Mouse (Mus musculus) CD4-positive, CD25-positive, alpha-beta regulatory T cell, adult 4 months (primary cell): ENCODE results near the gene Tmem199. TPM values are rescaled to one million over a fixed set of nuclear protein-coding genes. Genes with fewer than 3 reads are reported as not detected.
A peak's percentile ranks its signal among the peaks of the same experiment; 100 is the strongest.

Experiments
- ATAC-seq: one replicate; pipeline ENCODE4 v1.8.0; 2017
- polyA plus RNA-seq, 2 experiments: library from polyadenylated mRNA; unstranded; fragments of 100-300 nt; shearing (Covaris generic); gene quantifications; one replicate each; pipeline ENCODE4 v1.2.1; 2017

Tmem199 gene
- polyA plus RNA-seq, 2 experiments from 2014 or later: 51.4 to 71.8 TPM

DNA sequence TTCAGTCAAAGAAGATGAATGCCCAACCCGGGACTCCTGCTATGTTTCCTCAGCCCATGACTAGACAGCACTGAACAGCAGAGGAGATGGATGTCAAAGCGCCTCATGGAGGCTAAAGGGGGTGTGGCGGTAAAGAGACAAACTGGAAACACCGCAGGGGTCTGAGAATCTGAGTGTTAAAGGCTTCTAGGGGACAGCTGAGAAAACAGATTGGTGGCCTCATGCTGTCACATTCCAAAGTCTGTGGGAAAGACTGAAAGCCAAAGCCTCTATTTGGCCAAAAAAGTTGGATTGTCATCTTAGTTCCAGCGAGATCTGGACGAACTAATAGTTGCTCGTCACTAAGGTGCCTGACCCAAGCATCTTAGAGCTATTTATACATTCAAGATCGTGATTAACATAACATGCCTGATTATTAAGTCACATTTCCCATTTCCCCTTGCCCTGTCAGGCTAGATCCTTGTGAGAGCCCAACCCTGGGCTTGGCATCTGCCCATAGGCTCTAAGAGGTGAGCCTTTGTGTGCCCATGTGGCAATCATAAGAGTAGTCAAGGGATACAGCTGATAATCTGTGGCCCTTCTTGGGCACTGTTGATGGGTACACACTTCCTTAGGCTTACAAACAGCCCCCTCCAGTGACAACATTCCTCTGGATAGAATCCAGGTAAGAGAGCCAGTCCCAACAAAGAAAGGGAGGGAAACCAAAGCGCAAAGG, 11.4 kb upstream of the Tmem199 start:
- no peak for ATAC-seq

DNA sequence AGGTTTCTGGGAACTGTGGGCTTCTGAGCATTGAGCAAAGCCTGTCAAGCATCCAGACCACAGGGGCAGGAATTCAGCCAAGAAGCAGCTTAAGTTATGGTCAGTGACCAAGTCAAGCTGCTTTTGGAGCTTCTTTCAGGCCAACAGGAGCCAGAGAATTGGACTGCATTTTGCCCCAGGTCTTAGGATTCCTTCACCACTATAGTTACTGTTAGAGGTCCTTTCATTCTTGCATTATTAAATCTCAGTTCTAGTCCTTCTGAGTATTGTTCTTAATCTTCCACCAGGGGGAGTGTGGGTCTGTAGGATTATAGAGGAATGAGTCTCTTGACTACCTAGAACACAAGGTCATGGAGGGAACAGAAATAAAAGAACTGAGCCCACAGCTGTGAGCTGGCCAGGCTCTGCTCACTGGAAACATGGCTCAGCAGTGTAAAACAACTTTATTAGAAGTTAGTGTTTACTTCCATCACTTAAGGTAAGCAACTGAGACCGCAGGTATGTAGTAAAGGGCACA, 10.6 kb upstream of the Tmem199 start:
- ATAC-seq: peak; percentile 51

DNA sequence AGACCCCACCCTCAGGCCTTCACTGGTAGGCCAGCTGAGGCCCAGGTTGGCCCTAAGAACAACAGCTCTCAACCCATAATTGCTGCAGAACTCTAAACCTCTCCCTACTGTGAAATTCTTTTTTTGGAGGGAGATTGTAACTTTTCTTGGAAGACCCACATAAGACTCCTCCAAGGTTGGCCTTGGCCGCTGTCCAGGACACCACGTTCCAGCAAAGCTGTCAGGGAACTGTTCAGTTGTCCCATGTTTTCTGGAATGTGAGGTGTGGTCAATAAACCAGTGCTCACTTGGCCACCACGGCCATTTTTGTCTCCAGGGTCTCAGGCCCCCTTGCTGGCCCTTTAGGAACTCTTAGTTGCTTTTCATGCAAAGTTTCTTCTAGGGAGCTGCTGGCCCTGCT, 9.9 kb upstream of the Tmem199 start:
- ATAC-seq: no peak

DNA sequence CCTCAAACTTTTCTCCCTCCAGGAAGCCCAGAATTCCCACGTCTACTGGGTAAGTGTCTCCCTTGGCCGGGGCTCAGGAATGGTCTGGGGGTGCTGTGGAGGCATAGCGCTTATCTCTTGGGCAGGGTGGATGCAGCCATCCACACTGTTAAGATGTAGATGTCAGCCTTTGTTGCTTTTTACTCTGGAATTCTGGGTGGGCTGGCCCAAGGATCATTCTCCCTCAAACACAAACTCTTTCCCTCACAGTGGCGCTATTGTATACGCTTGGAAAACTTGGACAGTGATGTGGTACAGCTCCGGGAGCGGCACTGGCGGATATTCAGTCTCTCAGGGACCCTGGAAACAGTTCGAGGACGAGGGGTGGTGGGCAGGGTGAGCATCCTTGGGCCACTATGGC, 7.0 kb upstream of the Tmem199 start:
- no peak for ATAC-seq

DNA sequence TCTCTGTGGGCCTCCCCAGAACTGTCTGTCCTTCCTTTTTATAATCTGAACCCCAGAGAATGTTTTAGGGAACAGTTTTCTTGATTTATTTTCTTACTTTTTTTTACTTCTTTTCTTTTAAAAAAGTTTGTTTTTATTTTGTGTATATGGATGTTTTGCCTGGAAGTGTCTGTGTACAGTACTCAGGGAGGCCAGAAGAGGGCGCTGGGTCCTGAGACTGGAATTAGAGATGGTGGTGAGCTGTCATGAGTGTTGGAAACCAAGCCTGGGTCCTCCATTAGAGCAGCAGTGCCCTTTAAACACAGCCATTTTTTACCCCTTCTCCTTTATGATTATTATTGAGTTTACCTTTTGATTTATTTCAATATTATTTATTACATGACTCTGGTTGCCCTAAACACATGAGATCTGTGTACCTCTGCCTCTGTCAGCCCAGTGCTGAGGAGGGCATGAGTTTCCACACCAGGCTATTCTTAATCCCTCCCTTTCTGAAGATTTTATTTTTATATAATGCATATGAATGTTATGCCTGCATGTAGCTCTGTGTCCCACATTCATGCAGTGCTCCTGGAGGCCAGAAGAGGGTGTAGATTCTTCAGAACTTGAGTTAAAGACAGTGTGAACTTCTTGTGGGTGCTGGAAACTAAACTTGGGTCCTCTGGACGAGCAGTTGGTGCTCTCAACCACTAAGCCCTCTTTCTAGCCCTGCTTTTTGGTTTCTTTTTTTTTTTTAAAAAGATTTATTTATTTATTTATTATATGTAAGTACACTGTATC, 3.8 kb upstream of the Tmem199 start:
- no peak for ATAC-seq

DNA sequence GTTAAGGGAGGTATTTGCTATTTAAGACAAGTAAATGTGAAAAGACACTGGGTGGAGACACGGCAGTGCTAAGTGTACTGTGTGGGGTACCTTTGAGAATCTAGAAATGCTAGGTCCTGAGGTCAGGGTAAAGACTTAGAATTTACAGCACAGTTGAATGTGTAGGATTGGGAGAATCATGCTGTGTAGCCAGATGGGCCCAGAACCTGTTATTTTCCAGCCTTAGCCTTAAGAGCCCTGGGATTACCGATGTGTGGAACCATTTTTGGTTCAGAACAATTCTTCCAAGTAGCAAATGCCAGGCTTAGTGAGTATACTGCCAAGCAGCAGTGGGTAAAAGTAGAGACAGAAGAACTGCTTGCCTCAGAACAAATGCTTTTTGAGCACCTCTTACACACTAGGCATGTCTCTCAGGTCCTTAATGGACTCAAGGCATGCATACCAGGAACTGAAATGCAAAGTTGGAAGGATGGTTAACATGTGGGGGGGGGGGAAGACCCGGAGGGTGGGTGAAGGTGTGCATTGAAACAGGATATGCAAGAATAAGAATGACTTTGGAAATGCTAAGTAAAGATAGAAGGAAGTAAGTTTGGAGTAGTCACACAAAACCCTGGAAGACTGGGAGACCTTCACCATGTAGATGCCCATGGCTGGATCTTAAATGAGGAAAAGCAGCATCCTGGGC, 1.3 kb upstream of the Tmem199 start:
- ATAC-seq: no peak

DNA sequence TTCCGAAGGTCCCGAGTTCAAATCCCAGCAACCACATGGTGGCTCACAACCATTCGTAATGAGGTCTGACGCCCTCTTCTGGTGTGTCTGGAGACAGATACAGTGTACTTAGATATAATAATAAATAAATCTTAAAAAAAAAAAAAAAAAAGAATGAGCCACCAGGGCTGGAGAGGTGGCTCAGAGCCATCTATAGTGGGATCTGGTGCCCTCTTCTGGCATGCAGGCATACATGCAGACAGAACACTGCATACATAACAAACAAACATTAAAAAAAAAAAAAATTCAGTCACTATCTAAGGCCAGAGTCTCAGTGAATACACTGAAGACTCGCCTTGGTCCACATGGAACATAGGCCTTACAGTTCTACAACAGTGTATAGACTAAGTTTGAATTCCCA, 2.8 kb downstream of the Tmem199 start:
- ATAC-seq: no peak

DNA sequence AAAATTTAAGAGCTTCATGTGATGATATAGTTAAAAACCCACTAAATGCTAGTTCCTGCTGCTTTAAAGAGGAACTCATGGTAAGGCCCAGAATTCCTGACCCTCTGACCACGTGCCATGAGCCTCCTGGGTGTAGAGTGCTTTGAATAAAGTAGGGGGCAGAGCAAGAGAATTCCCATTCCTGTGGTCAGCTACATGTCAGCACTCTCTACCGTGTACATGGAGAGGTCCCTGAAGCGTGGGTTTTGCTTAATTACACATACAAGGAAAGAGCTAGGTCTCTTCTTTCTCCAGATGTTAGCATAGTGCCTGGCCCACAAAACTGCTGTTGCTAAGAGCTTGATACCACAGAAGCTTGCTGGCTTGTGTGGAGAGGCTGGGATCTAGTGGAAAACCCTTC, 6.5 kb downstream of the Tmem199 start:
- no peak for ATAC-seq

DNA sequence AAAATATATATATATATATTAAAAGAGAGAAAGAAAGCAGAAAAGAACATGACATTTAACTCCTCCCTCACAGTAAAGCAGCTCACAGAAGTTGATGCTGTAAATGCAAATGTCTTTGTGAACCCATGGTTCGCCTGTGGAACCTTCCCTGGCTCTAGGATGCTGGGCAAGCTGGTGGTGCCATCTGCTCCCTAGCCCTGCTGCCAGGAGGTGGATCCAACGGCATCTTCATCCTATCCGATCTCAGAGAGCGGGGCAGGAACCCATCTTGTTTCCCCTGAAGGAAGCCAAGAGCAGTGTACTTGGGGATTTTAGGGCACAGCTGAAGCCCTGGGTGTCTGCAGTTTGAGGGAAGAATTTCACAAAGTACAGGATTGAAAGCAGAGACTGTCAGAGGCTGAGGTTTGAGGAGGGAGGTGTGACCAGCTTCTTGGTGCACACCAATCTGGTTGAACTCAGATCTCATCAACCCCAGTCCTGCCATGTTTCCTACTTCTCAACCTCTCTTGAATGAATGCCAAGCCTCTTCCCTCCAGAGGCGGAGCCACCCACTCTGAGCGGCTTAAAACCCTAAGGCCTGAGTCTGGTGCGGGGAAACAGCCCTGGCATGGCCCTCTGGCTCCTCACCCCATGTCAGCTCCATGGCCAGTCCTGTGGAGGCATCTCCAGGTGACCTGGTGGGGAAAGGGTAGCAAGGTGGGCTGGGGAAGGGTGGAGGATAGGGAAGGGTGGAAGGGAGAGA, 8.9 kb downstream of the Tmem199 start, which contains the start of gene Sebox:
TSS of gene Sebox (plus strand) at position 539 of the 742 bp plus-strand sequence.
- no peak for ATAC-seq

DNA sequence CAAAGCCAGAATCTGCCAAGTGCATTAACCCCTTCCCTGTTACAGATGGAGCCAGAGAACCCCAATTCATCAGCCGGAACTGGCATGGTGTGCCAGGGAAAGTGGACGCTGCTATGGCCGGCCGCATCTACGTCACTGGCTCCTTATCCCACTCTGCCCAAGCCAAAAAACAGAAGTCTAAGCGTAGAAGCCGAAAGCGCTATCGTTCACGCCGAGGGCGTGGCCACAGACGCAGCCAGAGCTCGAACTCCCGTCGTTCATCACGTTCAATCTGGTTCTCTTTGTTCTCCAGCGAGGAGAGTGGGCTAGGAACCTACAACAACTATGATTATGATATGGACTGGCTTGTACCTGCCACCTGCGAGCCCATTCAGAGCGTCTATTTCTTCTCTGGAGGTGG, 10.4 kb downstream of the Tmem199 start:
- ATAC-seq: no peak

DNA sequence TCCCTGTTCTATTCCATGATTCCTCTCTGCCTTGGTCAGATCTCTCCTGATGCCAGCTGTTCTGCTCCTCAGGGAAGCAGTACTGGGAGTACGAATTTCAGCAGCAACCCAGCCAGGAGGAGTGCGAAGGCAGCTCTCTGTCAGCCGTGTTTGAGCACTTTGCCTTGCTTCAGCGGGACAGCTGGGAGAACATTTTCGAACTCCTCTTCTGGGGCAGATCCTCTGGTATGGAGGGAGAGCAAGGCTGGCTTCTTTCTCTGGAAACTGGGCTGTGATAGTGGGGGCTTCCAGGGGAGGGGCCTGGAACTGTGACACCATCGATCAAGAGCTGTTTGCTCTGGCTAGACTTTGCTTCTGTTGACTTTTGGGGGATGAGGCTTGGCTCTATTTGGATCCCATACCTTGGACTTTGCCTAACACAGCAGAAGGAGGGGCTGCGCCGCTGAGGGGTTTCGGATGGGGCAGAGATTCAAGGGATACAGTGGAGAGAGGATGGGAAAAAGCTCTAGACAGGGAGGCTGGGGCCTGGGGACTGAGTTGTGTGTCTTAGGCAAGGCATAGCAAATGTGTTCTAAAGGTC, 11.3 kb downstream of the Tmem199 start:
- no peak for ATAC-seq

DNA sequence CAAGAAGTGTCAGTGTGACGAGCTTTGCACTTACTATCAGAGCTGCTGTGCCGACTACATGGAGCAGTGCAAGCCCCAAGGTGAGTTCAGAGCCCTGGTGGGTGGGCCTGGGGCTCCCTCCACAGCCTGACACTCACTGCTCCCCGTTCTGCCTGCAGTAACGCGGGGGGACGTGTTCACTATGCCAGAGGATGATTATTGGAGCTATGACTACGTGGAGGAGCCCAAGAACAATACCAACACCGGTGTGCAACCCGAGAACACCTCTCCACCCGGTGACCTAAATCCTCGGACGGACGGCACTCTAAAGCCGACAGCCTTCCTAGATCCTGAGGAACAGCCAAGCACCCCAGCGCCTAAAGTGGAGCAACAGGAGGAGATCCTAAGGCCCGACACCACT, 12.4 kb downstream of the Tmem199 start:
- no peak for ATAC-seq

DNA sequence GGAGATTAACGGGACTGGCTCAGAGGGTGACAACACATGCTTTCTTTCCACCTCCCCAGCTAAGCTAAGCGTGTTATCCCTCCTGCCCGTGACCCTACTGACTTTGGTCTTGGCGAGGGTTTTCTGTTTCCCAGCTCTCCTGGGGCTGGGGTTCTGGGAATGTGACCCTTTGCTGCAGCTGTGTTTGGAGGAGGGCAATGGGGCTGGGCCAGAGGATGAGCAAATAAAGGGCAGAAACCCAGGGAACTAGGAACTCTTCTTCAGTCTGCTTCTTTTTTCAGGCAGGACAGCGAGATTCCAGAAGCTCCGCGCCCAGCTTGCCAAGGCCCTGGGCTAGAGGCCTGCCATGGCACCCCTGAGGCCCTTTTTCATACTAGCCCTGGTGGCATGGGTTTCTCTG, 13.0 kb downstream of the Tmem199 start, which contains the start of gene Vtn:
TSS of gene Vtn (plus strand) at position 88 of the 400 bp plus-strand sequence.
- ATAC-seq: no peak

DNA sequence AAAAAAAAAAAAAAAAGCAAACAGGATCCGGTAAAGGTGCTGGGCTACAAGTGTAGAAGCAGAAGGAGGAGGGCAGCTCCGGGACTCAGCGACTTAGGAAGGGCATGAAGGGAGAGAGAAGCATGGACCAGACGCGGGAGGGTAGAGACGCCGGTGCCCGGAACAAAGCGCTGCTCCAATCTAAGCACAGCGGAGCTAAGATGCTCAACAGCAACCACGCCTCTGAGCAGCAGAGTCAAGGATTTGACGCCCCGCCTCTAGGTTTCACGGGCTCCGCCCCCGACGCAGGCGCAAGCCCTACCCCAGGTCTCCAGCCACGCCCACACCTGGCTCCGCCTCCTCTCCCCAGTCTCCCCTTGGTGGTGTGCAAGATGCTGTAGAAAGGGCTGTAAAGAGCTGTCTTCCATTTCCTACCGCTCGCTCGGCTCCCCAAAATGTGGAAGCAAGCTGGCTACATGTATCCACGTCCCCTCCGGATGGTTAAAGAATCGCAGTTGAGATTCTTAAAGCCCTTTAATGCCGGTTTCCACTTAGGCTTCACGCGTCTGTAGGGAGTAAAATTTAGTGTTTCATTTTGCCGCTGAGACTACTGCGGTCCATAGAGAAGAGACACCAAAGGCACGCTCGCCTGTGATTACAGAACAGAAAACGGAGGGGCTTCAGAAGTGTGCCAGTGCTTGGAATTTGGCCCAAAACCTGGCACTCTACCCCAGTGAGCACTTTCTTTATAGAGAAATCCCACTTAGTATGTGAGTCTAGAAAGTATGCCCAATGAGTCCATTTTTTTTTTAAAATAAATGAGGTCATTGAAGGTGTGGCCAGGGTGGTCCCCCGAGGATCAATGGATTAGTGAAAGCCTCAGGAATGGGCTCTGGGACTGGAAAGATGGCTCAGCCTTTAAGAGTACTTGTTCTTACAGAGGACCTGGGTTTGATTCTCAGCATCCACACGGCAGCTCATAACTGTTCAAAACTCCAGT, 14.1 kb downstream of the Tmem199 start, which contains the start of gene Sarm1:
TSS of gene Sarm1 (minus strand) at position 211 of the 979 bp plus-strand sequence.
- ATAC-seq: peak; percentile 99

DNA sequence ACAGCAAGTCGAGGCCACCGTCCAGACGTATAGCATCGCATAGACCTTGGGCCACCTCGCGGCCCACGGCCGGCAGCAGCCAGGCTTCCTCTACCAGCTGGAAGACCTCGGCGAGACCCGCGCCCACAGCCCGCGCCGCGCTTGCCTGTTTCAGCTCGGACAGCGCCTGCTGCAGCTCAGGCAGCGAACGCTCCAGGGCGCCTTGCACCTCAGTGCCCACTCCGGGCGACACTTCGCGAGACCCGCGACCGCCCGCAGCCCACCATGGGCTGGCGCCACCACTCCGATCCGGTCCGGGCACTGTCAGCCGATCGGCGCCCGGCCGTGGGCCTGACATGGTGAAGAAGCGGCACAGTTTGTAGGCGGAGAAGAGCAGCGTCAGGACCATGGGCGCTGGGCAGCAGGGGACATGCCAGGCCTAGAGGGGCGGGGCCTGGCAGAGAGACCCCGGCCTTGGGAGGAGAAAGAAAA, 14.9 kb downstream of the Tmem199 start:
- ATAC-seq: no peak

DNA sequence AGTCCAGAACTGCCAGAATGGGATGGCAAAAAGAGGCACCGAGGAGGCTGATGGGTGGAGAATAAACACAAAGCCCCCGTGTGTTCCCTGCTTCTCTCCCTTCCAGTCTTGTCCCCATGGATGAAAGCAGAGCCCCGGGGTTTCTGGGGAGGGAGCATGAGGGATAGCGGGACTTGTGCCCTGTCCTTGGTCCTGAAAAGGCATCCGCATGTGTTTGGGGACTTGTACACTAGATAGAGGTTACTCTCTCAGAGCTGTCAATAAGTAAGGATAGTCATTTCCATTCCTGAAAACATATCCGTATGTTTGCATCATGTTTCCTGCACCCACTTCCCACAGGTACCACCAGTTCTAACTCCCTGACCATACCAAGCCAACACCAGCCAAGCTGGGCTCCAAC, 16.1 kb downstream of the Tmem199 start:
- no peak for ATAC-seq

DNA sequence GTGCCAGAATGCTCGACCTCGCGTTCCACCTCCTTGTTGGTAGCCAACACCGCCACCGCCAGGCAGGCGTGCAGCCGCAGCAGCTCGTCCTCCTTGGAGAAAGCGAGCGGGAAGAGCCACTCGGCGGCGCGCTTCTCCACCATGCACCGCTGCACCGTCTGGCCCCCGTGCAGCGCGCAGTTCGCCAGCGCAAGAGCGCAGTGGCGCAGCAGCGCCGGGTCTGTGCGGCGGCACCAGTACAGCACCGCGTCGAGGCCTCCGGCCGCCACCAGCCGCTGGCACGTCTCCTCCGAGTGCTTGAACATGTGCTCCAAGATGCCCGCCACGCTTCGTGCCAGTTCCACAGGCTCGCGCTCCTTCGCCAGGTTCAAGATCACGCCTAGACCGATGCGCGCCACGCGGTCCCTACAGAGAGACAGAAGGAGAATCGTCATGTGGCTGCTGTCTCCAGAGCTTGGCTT, 21.2 kb downstream of the Tmem199 start:
- no peak for ATAC-seq

DNA sequence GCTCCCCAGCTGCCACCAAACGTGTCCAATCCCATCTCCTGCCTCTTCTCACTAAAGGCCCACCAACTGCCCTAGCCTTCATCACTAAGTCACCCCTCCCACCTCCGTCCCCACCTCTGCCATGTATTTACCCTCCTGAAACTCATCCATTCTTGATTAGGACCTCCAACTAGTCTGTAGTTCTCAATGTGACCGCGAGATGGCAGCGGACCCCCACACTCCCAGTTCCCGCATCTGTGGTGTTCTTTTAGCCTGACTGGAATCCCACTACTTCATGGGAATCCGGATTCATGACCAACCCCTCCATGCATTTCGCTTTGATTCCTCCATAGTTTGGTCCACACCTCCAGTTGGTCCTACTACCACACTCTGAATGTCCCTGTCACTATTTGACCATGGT, 23.8 kb downstream of the Tmem199 start:
- ATAC-seq: peak; percentile 65

DNA sequence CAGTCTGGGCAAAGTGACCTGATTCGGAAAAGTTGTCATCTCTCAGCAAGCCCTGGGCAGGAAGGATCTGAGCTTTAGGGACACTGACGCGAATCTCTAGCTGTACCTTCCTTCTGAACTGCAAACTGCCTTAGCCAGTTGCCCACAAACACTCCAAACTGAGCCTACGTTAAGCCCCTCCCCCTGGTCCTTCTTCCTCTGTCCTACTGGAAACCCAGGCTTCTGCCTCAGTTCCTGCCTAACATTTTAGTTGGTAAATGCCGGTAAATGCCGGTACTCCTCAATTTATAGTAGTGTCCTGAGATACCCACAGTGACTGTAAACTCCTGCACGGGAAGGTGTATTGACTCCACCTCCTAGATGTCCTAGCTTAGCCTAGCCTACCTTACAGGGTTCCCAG, 28.3 kb downstream of the Tmem199 start:
- no peak for ATAC-seq

DNA sequence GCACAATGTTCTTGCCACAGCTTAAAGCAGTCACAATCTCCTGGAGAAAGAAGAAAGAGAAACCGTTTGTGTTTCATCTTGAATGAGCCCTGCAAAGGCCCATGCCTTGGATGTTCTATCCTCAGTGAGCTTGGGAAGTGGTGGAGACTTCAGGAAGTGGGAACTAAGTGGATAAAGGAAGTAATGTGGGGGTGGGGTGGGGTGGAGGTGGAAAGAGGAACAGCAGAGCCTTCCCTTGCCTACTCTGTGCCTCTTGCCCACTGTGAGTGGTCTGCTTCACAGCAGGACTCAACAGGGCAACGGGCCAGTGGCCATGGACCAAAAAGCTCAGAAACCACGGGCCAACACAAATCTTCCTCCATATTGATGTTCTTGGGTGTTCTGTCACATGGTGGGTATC, 36.7 kb downstream of the Tmem199 start:
- no peak for ATAC-seq
